Mouse (Mus musculus) limb, embryonic 14.5 days (tissue): Measurements from ENCODE around the gene 9130023H24Rik. TPM values are rescaled to one million over a fixed set of nuclear protein-coding genes. Genes with fewer than 3 reads are reported as not detected.

ENCODE experiments used
- ATAC-seq: fragments of 200-750 bp; cut with Nextera tagmentation; 2 replicates; pipeline ENCODE4 v1.8.0; 2017; ENCODE audit warnings: low read depth, moderate number of reproducible peaks, moderate TSS enrichment; ENCODE audit not compliant: low FRiP score
- DNase-seq: peaks from one replicate; pipeline ENCODE4 v3.0.0-alpha.2; 2015; ENCODE audit warnings: low spot score
- H3K27ac ChIP-seq: fragments of 300-500 bp; sonication (generic); replicated peaks from 2 replicates; pipeline ENCODE4 v1.5.1; 2014; ENCODE audit warnings: low read depth, mild to moderate bottlenecking, low read length, moderate library complexity, mixed read lengths
- H3K27me3 ChIP-seq: fragments of 300-500 bp; sonication (generic); 2 replicates; pipeline ENCODE4 v1.6.1; 2014; ENCODE audit warnings: low read length, mixed read lengths; ENCODE audit not compliant: control insufficient read depth, insufficient read depth
- H3K36me3 ChIP-seq: fragments of 300-500 bp; sonication (generic); 2 replicates; pipeline ENCODE4 v1.6.1; 2014; ENCODE audit warnings: mild to moderate bottlenecking, low read length, moderate library complexity, mixed read lengths; ENCODE audit not compliant: control insufficient read depth, insufficient read depth
- H3K4me1 ChIP-seq: fragments of 300-500 bp; sonication (generic); 2 replicates; pipeline ENCODE4 v1.6.1; 2014; ENCODE audit warnings: antibody characterized with exemption, low read length, mixed read lengths; ENCODE audit not compliant: control insufficient read depth, insufficient read depth
- H3K4me2 ChIP-seq: fragments of 300-500 bp; sonication (generic); replicated peaks from 2 replicates; pipeline ENCODE4 v1.6.1; 2014; ENCODE audit warnings: low read depth, mild to moderate bottlenecking, low read length, moderate library complexity; ENCODE audit not compliant: severe bottlenecking
- H3K4me3 ChIP-seq: fragments of 300-500 bp; sonication (generic); replicated peaks from 2 replicates; pipeline ENCODE4 v1.5.1; 2014; ENCODE audit warnings: low read length
- H3K9ac ChIP-seq: fragments of 300-500 bp; sonication (generic); 2 replicates; pipeline ENCODE4 v1.6.1; 2014; ENCODE audit warnings: mild to moderate bottlenecking, low read depth, low read length, moderate library complexity; ENCODE audit not compliant: severe bottlenecking
- H3K9me3 ChIP-seq: fragments of 300-500 bp; sonication (generic); 2 replicates; pipeline ENCODE4 v1.6.1; 2016; ENCODE audit warnings: low read length; ENCODE audit not compliant: control insufficient read depth
- POLR2A ChIP-seq: fragments of 200-500 bp; IDR thresholded peaks from 2 replicates; pipeline ENCODE4 v1.8.0; 2012; ENCODE audit warnings: inconsistent platforms, mild to moderate bottlenecking, moderate library complexity, borderline replicate concordance; ENCODE audit not compliant: insufficient read depth, insufficient read length; ENCODE audit errors: extremely low read depth
- WGBS: fragments of 180-500 bp; shearing (Covaris S2); extraction: QIAGEN DNeasy Blood & Tissue Kit; methylation state at CpG from one replicate; pipeline ENCODE4 v1.1.7; 2014; 5-methylcytosine and 5-hydroxymethylcytosine counted together
- polyA plus RNA-seq, 2 experiments: library from polyadenylated mRNA; depleted of rRNA in 1 of 2; stranded (reverse) in 1 of 2; unstranded in 1 of 2; fragments of >200 nt; fragmentation: Nextera tagmentation in 1 of 2; extraction: Ambion mirVana in 1 of 2; gene quantifications; 2 replicates each; pipeline versions ENCODE4 v1.2.1 to v1.2.3; 2012 to 2014

Gene 9130023H24Rik
- polyA plus RNA-seq (2012; rRNA removed) (3.2 and 3.4 TPM in 2 replicates), polyA plus RNA-seq (2014; fragmentation: Nextera tagmentation; extraction: Ambion mirVana) (8.1 and 8.8 TPM in 2 replicates)

DNA sequence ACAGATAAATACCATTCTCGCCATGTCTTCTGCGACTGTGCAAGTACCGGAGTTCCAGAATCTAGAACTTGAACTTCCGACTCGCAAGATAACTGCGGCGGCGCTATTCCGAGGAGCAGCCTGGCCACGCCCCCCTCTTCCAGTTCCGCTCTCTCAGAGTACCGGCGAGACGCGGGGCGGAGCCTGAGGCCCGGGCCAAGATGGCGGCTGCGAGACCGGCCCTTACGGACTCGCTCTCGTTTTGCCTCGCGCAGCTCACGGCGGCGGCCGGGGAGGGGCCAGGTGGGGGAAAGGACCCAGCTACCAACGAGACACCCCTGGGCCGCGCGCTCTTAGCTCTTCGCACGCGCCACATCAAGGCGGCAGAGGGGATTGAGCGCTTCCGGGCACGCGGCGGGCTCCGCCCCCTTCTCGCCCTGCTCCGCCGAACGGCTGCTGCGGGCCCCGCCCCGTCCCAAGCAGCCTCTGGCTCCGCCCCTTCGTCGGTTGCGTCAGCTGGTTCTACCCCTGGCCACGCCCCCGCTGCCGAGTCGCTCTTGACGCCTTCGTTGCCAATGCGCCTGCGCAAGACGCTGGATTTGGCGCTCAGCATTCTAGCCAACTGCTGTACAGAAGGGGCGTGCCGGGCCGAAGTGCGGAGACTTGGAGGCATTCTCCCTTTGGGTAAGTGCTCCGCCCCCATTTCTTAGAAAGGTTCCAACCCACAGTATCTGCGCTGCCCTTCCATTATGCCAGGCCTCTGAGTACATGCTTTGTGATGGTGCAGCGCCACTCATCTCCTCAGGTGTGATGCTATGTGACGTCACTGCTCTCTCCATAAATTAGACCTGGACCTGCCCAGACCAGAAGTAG lies at the start of gene 9130023H24Rik:
9130023H24Rik (minus strand) TSS at position 105 of the 852 bp plus-strand sequence.
- Histone ChIP-seq H3K27me3 (no peaks in the 10 kb centered on the region), H3K4me3 (peak within 1 kb of the TSS; percentile 74), H3K9ac (peak within 1 kb of the TSS; percentile 84), H3K9me3 (no peaks in the 10 kb centered on the region), H3K27ac (peak within 1 kb of the TSS; percentile 98), H3K36me3 (peaks cover 28% of the 10 kb centered on the region), H3K4me1 (peaks cover 13% of the 10 kb centered on the region), H3K4me2 (peak within 1 kb of the TSS; percentile 72)
- peak; percentile 76; the same call in 1 of the 2 replicates for TF ChIP-seq POLR2A
- DNase-seq (peak; percentile 100), ATAC-seq (peak; percentile 92)
- WGBS = under 1% methylated on average over 45 of the region's 72 CpGs

DNA sequence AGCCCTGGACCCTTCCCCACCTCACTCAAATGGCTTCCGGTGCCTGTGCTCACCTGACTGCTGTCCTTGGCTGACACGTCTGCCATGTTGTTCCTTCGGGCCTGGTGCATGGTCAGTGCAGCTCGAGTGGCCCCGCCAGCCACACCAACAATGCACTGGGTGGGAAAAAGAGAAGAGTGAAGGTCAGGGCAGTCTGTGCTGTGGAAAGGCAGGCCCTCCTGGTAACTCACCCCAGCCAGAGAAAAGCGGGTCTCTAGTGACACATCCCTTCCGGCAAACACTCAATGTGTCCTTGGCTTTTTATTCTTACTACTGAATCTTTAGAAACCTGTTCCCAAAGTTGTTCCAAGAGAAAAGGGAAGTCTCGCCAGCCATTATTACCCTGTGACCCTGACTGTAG lies 47.2 kb upstream of the 9130023H24Rik start:
- H3K4me3 ChIP-seq = no peak overlapping the region
- H3K9ac ChIP-seq = no peak overlapping the region
- ATAC-seq = no peak
- peaks cover 49% of the 10 kb centered on the region for H3K36me3 ChIP-seq
- H3K27ac ChIP-seq = no peak overlapping the region
- H3K9me3 ChIP-seq = no peaks in the 10 kb centered on the region
- no peak for TF ChIP-seq POLR2A
- DNase-seq = no peak
- H3K4me1 ChIP-seq = no peaks in the 10 kb centered on the region
- H3K27me3 ChIP-seq = no peaks in the 10 kb centered on the region
- H3K4me2 ChIP-seq = no peak overlapping the region
- WGBS = 87% methylated on average over 8 of the region's 8 CpGs

DNA sequence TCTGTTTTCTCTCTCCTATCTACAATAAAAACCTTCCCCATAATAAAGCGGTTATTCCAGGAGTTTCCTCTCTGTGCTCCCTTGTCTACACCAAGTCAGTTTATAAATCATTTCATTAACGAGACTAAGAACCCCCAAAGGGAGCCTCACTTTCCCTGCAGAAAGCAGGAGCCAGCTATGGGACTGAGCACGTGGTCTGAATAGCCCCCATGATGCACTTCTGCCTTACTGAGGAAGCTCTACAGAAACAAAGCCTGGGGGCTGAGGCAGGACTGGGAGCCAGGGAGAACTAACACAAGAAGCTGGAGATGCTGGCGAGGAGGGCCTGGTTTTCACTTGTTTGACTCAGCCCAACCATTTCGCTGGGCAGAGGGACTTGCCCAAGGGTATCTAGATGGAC lies 46.2 kb upstream of the 9130023H24Rik start:
- no peaks in the 10 kb centered on the region for H3K9me3 ChIP-seq
- DNase-seq = no peak
- ATAC-seq = no peak
- no peaks in the 10 kb centered on the region for H3K4me1 ChIP-seq
- H3K36me3 ChIP-seq = peaks cover 58% of the 10 kb centered on the region
- TF ChIP-seq POLR2A = no peak
- H3K9ac ChIP-seq = no peak overlapping the region
- H3K27me3 ChIP-seq = no peaks in the 10 kb centered on the region
- H3K4me3 ChIP-seq = no peak overlapping the region
- 44% methylated on average over 5 of the region's 5 CpGs for WGBS
- H3K27ac ChIP-seq = no peak overlapping the region
- H3K4me2 ChIP-seq = no peak overlapping the region

DNA sequence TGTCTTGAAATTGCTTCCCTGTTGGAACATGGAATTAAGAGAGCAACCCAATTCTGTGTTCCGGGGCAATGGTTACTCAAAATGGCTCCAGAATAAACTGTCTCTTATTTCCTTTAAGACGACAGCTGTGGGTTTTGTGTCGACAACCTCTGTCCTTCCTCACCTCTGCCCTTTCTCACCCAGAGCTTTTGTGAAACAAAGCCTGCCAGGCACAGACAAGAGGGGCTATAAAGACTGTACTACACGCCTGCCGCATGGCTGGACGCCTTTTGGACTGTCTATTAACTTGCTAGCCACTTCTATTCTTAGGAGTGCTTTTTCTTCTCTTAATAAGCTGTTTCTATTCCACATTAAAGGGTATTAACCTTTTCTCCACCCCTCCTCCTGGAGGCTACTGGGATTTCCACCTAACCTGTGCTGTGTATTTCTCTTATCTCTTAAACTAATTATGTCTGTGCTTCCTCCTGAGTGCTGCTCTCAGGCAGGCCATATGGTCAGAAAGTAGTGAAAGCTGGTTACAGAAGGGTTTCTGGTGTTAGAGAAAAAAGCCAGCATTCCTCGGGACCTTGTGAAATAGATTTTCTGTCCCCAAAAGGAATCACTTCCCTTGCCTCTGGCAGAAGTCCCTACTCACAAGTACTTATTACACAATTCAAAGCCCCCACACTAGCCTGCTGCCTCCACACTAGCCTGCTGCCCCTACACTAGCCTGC lies 44.9 kb upstream of the 9130023H24Rik start:
- ATAC-seq = no peak
- Histone ChIP-seq H3K9ac (no peak overlapping the region), H3K27ac (no peak overlapping the region; the same call in 1 of the 2 replicates), H3K9me3 (no peaks in the 10 kb centered on the region), H3K4me2 (no peak overlapping the region), H3K27me3 (no peaks in the 10 kb centered on the region), H3K4me3 (no peak overlapping the region), H3K36me3 (peaks cover 56% of the 10 kb centered on the region), H3K4me1 (no peaks in the 10 kb centered on the region)
- TF ChIP-seq POLR2A = no peak
- DNase-seq = no peak
- WGBS = 21% methylated on average over 7 of the region's 7 CpGs

DNA sequence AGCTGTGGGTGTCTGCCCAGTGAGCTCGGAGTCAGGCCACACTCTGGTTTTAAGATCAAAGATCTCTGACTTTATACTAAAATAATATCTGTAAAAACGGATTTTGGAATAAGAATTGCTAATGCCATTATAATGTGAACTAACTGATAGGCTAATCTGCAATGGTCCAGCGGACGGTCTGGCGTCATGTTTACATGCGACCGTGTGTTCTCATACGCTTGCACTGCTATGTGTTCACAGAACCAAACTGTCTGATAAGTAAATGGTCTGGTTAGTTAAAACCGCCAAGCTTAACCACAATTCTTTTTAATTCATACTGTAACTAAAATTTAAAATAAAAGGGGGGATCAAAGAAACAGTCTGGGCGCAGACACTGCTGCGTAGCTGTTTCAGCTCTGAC lies 43.9 kb upstream of the 9130023H24Rik start:
- Histone ChIP-seq H3K9ac (no peak overlapping the region), H3K9me3 (no peaks in the 10 kb centered on the region), H3K4me3 (no peak overlapping the region), H3K36me3 (peaks cover 50% of the 10 kb centered on the region), H3K4me2 (no peak overlapping the region), H3K4me1 (no peaks in the 10 kb centered on the region), H3K27ac (no peak overlapping the region), H3K27me3 (no peaks in the 10 kb centered on the region)
- no peak for ATAC-seq
- no peak for DNase-seq
- no peak for TF ChIP-seq POLR2A
- 89% methylated on average over 11 of the region's 11 CpGs for WGBS
